Mouse (Mus musculus): ENCODE results near the gene Fem1b.

Gene Fem1b

GRCm38 (mm10) chr9:62781965-62782364, 29.8 kb downstream of the Fem1b start:
- DNase-seq (ENCODE audit: low read depth, low spot score): no peak

GRCm38 (mm10) chr9:62778721-62779120, 33.0 kb downstream of the Fem1b start:
- DNase-seq (ENCODE audit: low read depth, low spot score): no peak

- DNase-seq (ENCODE audit: low read depth, low spot score): peak; percentile 67
Measured at GRCm38 (mm10) chr9:62777461-62777860, 34.3 kb downstream of the Fem1b start.

- no peak for DNase-seq (ENCODE audit: low read depth, low spot score)
Measured at GRCm38 (mm10) chr9:62775464-62775863, 36.3 kb downstream of the Fem1b start.

- DNase-seq (ENCODE audit: low read depth, low spot score): no peak
Measured at GRCm38 (mm10) chr9:62772746-62773145, 39.0 kb downstream of the Fem1b start.

- DNase-seq (ENCODE audit: low read depth, low spot score): no peak
Measured at GRCm38 (mm10) chr9:62768361-62768760, 43.4 kb downstream of the Fem1b start.

- DNase-seq (ENCODE audit: low read depth, low spot score): no peak
Measured at GRCm38 (mm10) chr9:62767464-62767863, 44.3 kb downstream of the Fem1b start.

GRCm38 (mm10) chr9:62765346-62765745, 46.4 kb downstream of the Fem1b start:
- no peak for DNase-seq (ENCODE audit: low read depth, low spot score)

GRCm38 (mm10) chr9:62763478-62763877, 48.3 kb downstream of the Fem1b start:
- DNase-seq (ENCODE audit: low read depth, low spot score): no peak

- DNase-seq (ENCODE audit: low read depth, low spot score): no peak
Measured at GRCm38 (mm10) chr9:62759601-62760000, 52.1 kb downstream of the Fem1b start.

- DNase-seq (ENCODE audit: low read depth, low spot score): no peak
Measured at GRCm38 (mm10) chr9:62758288-62758687, 53.4 kb downstream of the Fem1b start.

GRCm38 (mm10) chr9:62750381-62750780, 61.4 kb downstream of the Fem1b start:
- DNase-seq (ENCODE audit: low read depth, low spot score): no peak

- no peak for DNase-seq (ENCODE audit: low read depth, low spot score)
Measured at GRCm38 (mm10) chr9:62749666-62750065, 62.1 kb downstream of the Fem1b start.

GRCm38 (mm10) chr9:62746646-62747045, 65.1 kb downstream of the Fem1b start:
- no peak for DNase-seq (ENCODE audit: low read depth, low spot score)

GRCm38 (mm10) chr9:62744558-62745275, 67.0 kb downstream of the Fem1b start:
- DNase-seq (ENCODE audit: low read depth, low spot score): no peak

Measured in WW6 (cell line).